Mouse (Mus musculus): ENCODE results near the gene Cd46. TPM values are rescaled to one million over a fixed set of nuclear protein-coding genes. Genes with fewer than 3 reads are reported as not detected.

The Cd46 gene
- polyA plus RNA-seq (2012; rRNA removed), result 4.5 and 6.1 TPM in 2 replicates

GRCm38 (mm10) chr1:195092220-195092720 is at the start of gene Cd46:
TSS of gene Cd46 (minus strand) at chr1:195092249.
- peak; percentile 56 for DNase-seq (ENCODE audit: low spot score)

GRCm38 (mm10) chr1:195132070-195132469 is 40.0 kb upstream of the Cd46 start:
- no peak for DNase-seq (ENCODE audit: low spot score)

GRCm38 (mm10) chr1:195131675-195132015 is 39.6 kb upstream of the Cd46 start:
- DNase-seq (ENCODE audit: low spot score), result no peak

GRCm38 (mm10) chr1:195130953-195131674 is 39.1 kb upstream of the Cd46 start, which contains the start of gene Cr1l:
TSS of gene Cr1l (minus strand) at chr1:195131586.
- DNase-seq (ENCODE audit: low spot score), result peak; percentile 77

DNA sequence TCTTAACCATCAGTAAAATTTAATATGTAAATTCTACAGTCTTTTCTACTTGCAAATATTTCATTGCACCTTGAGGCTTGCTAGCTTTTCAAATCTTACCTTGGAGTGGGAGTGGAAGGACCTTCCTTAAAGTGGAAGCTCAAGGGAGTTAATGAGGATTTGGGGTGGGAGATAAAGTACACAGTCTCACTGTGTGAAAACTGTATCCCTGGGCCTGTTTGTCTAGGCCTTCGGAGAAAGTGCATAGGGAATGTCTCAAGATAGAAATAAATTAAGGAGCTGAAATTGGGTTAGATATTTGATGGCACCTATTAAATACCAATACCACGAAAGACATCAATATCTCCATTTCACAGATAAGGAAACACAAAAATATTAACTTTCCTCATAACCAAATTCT is 38.4 kb upstream of the Cd46 start:
- DNase-seq (ENCODE audit: low spot score), result no peak

GRCm38 (mm10) chr1:195129867-195130266 is 37.8 kb upstream of the Cd46 start:
- no peak for DNase-seq (ENCODE audit: low spot score)

DNA sequence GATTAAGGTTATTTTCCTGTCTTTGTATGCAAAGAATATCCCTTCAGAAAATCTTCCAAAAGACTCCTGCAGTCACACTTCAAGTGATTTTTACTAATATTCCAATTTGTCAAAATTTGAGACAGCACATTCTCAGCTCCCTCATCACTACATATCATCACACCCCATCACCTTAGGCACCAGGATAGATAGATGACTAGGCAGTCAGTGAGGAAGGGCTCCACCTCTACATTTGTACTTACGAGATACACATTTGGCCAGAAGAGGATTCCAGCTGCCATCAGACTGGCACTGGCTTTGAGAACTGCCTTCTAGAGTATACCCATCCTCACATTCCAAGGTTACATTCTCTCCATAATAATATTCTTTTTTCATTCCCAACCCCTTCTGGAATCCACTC is 22.4 kb upstream of the Cd46 start:
- DNase-seq (ENCODE audit: low spot score), result no peak

DNA sequence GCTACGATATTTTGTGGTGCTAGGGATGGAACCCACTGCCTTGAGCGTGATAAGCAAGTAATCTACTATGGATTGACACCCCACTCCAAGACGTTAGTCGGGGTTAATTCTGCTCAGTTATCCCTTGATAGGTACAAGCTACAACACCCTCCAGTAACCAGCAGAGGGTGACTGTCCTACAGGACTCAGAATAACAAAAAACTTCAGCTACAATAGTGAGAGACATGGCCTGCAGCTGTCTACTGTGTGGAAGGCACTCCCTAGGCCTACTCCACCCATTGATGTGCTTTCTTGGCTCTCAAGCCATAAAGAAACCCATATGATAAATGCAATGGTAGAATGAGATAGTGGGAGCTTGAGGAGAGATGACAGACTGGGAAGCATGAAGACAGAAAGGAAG is 21.6 kb upstream of the Cd46 start:
- no peak for DNase-seq (ENCODE audit: low spot score)

- no peak for DNase-seq (ENCODE audit: low spot score)
These were observed 8.6 kb upstream of the Cd46 start for GRCm38 (mm10) chr1:195100693-195101092.

DNA sequence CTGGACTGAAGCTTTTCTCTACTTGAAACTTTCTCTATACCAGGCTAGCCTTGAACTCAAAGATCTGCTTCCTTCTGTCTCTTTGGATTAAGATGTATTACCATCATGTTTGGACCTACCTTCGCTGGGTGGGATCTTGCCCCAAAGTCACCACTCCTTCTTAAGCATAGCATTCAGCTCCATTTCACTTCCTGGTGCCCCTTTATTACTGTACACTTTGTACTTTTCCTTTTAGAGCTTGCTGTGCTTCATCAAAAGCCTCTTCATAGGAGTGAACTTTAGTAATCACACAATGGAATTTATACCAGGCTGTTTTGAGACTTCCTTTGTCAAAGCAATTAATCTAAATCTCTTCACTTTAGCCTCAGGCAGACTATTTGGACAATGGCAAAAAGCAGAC is 6.0 kb upstream of the Cd46 start:
- no peak for DNase-seq (ENCODE audit: low spot score)

DNA sequence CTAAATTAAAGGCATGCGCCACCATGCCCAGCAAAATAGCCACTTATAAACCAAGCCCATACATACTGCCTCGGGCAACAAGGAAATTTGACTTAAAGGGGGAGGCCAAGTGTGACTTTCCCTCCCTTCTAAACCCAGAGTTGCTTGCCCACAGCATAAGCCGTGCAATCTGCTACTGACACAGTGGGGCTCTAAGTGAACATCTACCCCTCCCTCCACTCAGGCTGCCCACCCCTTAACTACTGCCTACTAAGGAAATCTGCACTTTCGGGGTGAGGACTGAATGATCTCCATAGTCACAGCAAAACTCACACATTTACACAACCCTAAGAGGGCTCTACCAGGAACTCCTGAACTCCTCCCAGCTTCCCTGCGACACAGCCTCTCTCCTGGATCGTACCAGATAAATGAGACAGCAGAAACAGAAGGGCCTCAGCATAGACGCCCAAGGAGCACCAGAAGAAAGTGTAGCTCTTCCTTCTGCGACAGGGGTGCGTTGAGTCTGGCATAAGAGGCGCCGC is 290 bp downstream of the Cd46 start:
- no peak for DNase-seq (ENCODE audit: low spot score)

DNA sequence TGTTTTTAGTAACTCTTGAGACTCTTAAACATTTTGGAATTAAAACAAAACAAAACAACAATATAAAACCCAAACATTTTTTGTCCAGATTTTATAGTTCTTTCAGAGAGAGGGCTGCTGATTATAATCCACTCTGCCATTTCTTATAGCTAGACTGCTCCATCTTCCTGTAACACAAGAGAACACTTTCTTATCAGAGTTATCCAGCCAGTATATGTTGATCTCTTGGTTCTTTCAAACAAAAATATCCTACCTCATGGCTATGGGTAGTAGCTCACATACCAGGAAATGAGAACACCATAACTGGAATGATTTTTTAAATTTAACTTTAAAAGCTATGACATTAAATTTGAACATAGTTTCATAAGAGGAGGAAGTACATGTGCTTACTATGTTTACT is 9.9 kb downstream of the Cd46 start:
- no peak for DNase-seq (ENCODE audit: low spot score)

DNA sequence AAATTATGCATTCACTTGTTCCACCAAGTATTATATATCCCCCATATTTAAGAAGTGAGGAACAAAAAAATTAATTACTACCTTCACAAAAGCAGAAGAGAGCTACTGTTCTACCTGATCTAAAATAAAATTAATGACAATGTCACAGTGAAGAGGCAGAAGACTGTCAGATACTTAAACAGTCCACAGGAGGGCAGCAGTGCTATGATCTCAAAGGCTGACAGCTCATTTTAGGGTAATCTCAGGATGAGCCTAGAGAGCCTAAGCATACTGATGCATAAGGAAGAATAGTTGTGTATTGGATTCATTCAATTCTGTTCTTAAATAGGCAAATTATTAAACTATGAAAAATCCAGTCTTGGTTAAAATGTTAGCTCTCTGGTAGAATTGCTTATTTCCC is 51.6 kb downstream of the Cd46 start:
- DNase-seq (ENCODE audit: low spot score), result no peak

- no peak for DNase-seq (ENCODE audit: low spot score)
These were observed 53.7 kb downstream of the Cd46 start for GRCm38 (mm10) chr1:195038386-195038785.

GRCm38 (mm10) chr1:195037985-195038384 is 54.1 kb downstream of the Cd46 start:
- no peak for DNase-seq (ENCODE audit: low spot score)

GRCm38 (mm10) chr1:195037483-195037882 is 54.6 kb downstream of the Cd46 start:
- DNase-seq (ENCODE audit: low spot score), result no peak

GRCm38 (mm10) chr1:195033941-195034340 is 58.1 kb downstream of the Cd46 start:
- no peak for DNase-seq (ENCODE audit: low spot score)

DNA sequence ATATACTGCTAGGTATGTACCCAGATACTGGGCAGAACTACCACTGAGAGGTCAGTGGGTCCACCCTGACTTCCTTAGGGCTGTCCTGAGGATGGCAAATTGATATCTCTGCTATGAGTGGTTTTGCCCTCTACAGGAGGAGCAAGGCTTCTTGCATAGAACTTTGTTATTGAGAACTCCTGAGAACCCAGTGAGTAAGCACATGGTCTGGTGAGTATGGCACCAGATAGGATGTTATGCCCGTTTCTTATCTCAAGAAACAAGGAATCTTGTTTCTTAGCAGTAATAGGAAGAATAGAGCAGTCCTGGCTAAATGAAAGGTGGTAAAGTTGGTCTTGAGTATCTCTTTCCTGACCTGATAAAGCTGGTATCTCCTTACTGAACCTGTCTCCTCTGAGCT is 59.3 kb downstream of the Cd46 start:
- no peak for DNase-seq (ENCODE audit: low spot score)

- DNase-seq (ENCODE audit: low spot score), result no peak
These were observed 60.3 kb downstream of the Cd46 start for GRCm38 (mm10) chr1:195031786-195032185.

- DNase-seq (ENCODE audit: low spot score), result no peak
These were observed 64.5 kb downstream of the Cd46 start for GRCm38 (mm10) chr1:195027507-195027906.

DNA sequence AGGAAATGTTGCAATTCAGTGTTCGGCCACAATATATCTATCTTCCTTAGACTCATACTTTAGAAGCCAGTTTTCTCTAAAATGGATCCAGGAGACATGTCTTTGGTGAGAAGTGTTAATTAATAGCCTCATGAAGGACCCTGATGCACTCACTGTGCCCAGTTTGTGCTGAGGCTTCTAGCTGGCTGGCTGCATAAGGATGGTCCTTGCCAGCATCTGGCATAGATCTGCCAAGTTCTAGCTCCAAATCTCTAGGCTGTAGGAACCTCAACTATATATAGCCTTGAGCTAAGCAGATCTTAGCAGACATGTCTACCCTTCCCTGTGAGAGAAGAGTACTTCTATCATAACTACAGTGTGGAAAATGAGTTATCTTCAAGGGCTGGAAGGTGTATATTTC is 68.2 kb downstream of the Cd46 start:
- DNase-seq (ENCODE audit: low spot score), result no peak

GRCm38 (mm10) chr1:195021831-195022230 is 70.2 kb downstream of the Cd46 start:
- DNase-seq (ENCODE audit: low spot score), result no peak

DNA sequence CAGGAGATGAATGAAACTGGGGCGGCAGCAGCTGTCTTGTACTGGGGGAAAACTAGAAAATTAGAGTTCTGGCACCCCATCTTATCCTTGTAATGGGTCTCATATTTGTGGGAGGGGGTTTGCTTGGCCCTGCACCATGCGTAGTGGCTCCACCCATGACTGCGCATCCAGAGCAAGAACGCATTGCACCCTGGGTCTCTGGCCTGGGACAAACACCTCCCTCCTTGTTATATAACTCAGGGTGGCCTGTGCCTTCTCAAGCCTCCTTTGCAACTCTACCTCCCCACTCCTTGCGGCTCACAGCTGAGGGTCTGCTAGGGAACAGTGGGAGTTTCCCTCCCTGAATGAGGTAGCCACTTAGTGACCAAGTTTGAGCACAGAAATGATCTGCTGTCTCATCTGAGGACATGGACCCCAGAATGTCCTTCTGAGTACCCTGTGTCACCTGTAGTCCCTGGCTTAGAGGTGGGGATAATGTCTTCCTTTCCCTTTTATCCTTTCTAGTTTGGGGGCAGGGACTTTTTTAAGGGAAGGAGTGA is 72.9 kb downstream of the Cd46 start:
- no peak for DNase-seq (ENCODE audit: low spot score)

Measured in urinary bladder, adult 2 months (tissue).